Mouse (Mus musculus) mammary gland, adult 2 months (tissue): ENCODE data around the gene Zfp263. TPM values are rescaled to one million over a fixed set of nuclear protein-coding genes. Genes with fewer than 3 reads are reported as not detected.

Experiments
- polyA plus RNA-seq: library from polyadenylated mRNA; depleted of rRNA; stranded (reverse); fragments of >200 nt; gene quantifications from 2 replicates; pipeline ENCODE4 v1.2.3, GENCODE M21; 2012; ENCODE audit warnings: low replicate concordance; rRNA removed

Gene Zfp263
- 8.3 and 10.4 TPM in 2 replicates for polyA plus RNA-seq

GRCm38 (mm10) chr16:3743503-3744185, at the start of gene Zfp263:
Zfp263 (plus strand) TSS chr16:3744093.

GRCm38 (mm10) chr16:3717980-3718379, 25.9 kb upstream of the Zfp263 start, which contains the start of gene Mefv:
Mefv (minus strand) TSS chr16:3718097.

Other genes starting within 250 kb of the Zfp263 start
- gene Olfr161, start 153.1 kb upstream of the Zfp263 start, polyA plus RNA-seq = not detected in 2 replicates
- 0.48 and 0.62 TPM in 2 replicates for gene Mefv, start 26.0 kb upstream of the Zfp263 start, polyA plus RNA-seq
- gene Olfr15, start 86.8 kb downstream of the Zfp263 start, polyA plus RNA-seq = not detected in 2 replicates
- 1.0 and 2.4 TPM in 2 replicates for gene Zfp174, start 103.2 kb downstream of the Zfp263 start, polyA plus RNA-seq
- gene Naa60, start 128.3 kb downstream of the Zfp263 start, polyA plus RNA-seq = 80.8 and 96.2 TPM in 2 replicates
- 2.9 and 3.6 TPM in 2 replicates for gene Zfp597, start 140.5 kb downstream of the Zfp263 start, polyA plus RNA-seq
- gene Gm20695, start 140.6 kb downstream of the Zfp263 start, polyA plus RNA-seq = 0.24 TPM in 1 of 2 replicates, not detected in the other
- 4.1 and 12.7 TPM in 2 replicates for gene 1700037C18Rik, start 164.6 kb downstream of the Zfp263 start, polyA plus RNA-seq
- 5.3 and 7.0 TPM in 2 replicates for gene Cluap1, start 164.7 kb downstream of the Zfp263 start, polyA plus RNA-seq
- gene Nlrc3, start 232.5 kb downstream of the Zfp263 start, polyA plus RNA-seq = 32.0 and 48.2 TPM in 2 replicates